Mouse (Mus musculus) thymus, postnatal 0 days (tissue): ENCODE data around the gene Prn. TPM values are rescaled to one million over a fixed set of nuclear protein-coding genes. Genes with fewer than 3 reads are reported as not detected.

ENCODE experiments used
- DNase-seq: peaks from one replicate; pipeline ENCODE4 v3.0.0-alpha.2; 2015; ENCODE audit warnings: low spot score
- polyA plus RNA-seq: library from polyadenylated mRNA; unstranded; fragments of >200 nt; fragmentation: Nextera tagmentation; extraction: Ambion mirVana; gene quantifications from 2 replicates; pipeline ENCODE4 v1.2.1, GENCODE M21; 2015

The Prn gene
- polyA plus RNA-seq, 1 experiment from 2014 or later, result not detected

DNA sequence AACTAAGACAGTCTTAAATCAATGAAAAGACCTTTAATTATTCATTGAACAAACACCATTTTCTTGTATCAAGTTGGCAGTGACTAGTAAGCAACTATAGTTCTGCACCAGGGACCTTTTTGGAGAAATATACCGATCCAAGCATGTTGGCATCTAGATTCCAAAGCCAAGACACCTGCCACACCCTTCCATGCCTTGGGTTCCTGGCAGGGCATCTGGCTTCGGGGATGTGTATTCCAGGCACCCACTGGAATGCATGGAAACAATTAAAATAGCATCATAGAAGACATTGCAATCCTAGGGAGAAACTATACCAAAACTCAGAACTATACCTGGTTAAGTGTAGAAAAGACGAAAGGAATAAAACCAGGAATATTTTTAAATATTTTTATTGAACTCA, 3.5 kb upstream of the Prn start:
- DNase-seq, result no peak

DNA sequence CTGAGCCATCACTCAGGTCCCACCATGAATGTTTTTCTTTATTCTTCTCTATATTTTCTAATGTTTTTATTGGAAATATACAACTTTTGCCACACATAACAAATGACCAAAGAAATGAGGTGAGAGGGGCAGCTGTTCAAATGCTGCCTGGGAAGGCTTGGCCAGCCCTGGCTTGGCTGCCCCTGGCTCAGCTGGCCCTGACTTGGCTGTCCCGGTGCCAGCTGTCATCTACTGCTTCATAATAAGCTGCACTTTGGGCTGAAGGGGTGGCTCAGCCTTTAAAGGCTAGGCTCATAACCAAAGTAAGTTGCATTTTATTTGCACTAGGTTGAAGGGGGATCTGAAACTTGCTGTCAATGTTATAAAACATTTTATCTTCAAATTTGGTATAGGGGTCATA, 2.9 kb upstream of the Prn start:
- no peak for DNase-seq

DNA sequence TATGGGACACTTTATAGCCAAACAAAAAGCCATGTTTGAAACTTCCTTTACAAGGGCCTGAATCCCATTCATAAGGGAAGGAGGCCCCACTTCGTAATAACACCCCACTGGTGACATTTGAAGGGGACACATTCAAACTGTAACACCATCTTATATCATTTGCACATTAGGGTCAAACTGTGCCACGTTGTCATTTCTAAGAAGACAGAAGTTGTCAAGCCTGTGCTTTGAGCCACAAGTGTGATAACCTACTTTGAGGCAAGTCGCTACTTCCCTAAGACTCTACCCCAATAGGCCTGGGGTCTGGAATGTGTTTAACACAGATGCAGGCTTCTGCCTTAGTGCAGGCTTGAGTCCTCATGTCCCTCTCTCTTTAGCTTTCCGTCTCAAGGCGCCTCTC, 2.4 kb upstream of the Prn start:
- DNase-seq, result no peak

DNA sequence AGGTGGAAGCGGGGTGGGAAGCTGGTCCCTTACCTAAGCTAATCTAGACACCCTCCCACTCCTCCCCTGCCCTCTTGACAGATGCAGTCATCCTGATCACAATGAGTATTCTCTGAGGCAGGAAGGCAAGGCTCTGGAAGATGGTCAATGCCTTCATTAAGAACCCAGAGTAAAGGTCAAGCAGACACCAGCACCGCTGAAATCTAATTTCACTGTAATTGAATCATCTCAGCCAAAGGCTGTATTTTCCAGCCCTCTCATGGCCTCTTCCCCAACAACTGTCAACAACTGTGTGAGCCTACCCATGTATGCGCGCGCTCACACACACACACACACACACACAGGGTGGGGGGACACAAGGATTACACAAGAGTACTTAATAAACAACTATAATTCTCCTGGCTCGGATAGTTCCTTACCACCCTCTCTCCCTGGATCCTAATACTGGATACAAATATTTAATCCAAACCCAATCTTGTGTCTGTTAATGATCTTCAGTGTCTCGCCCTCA, 1.4 kb upstream of the Prn start:
- DNase-seq, result no peak

DNA sequence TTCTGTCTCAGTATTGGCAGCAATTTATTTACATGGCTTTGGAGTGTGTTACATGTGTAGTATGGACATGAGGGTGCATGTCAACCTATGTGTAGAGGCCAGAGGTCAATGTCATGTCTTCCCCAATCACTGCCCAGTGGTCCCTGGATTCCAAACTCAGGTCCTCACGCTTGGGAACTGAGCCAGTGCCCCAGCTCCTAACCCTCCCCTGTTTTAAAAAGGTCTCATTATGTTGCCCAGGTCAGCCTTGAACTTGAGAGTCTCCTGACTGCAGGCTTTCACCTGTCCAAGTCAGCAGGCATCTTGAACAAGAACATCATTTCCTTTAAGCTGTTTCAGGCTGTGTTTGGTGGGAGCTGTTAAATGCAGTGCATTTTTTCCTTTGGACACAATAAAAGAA, 851 bp upstream of the Prn start:
- DNase-seq, result no peak

DNA sequence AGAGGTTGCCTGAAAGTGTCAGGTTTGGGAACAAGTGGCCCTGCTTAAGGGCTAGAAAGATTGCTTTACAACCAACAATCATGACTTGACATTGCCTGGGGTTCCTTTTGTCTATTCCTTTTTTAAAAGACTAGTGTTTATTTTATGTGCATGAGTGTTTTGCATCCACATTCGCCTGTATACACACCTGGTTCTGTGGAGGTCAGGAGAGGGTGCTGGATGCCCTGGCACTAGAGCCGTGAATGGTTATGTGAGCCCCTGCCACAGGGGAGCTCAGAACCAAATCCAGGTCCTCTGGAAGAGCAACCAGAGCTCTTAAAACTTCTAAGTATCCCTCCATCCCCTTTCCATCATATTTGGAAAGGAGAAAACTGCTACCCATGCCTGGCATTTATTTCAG, 1.1 kb downstream of the Prn start:
- DNase-seq, result no peak

DNA sequence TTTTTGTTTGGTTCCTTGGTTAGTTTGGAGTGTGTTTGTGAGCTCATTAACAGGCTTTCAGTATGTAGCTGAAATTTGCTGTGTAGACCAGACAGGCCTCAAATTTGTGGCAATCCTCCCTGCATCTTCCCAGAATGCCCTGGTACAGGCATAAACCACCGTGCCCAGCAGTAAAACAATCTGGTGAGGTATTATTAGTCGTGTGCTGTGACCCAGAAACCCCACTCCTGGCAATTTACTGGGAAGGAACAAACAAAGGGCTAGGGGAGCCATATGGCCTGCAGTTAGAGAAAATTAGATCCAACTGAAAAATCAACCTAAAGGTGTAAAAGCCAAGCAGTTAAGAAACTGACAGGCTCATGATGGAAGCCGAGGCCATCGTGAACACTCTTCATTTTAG, 1.6 kb downstream of the Prn start:
- no peak for DNase-seq

DNA sequence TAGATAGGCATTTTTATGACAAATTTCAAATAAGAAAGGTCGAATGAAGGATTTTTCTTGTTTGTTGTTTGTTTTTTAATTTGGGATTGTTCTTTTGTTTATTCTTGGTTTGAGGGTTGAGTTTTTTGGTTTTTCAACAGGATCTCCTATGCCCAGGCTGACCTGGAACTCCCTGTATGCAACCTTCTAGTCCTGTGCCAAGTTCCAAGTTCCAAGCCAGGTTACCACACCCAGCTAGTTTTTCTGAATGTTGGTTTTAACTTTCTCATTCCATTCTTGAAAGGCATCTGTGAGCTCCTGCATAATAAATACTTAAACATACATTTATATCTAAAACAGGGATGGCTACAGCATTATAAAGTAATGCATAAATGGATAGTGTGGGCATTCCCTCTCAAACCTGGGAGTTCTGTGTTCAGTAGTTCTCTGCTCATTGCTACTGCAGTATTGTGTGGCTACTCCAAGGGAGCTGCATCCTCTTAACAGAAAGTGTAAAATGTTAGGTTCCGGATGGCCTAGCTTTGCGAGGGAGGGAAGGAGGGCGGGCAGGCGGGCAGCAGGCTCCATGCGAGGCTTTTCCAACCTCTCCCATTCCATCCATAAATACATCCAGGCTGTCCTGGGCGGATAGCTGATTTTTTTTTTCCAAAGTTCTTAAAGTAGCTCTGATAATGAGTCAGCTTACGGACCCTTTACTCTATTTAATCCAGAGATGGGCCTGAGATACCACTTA, 2.9 kb downstream of the Prn start:
- DNase-seq, result no peak

DNA sequence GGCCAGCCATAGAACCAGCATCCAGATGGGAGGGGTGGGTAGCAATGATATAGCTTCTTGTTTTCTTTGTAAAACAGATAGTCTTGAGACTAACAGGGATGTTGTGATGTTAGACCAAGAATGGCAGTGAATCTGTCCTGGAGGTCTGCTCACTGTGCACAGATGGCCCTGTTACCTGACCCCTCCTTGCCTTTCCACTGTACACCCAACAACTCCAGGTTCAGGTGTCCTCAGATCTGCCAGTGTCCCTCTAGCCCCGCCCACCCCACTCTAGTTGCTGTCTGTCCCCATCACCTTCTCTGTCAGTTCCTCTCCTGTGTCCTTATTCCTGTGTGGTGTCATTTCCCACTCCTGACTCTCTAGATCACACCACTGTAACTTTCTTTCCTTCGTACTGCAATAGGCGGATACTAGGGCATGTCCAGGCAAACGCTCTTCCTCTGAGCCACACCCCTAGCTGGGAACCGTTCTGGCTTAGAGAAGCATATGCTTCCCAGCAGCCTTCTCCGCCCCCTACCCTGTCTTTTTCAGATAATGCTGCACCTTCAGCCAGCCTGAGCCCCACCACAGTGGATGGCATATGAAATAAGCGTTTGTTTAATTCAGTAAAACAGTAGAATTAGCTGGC, 22.6 kb downstream of the Prn start:
- DNase-seq, result no peak

DNA sequence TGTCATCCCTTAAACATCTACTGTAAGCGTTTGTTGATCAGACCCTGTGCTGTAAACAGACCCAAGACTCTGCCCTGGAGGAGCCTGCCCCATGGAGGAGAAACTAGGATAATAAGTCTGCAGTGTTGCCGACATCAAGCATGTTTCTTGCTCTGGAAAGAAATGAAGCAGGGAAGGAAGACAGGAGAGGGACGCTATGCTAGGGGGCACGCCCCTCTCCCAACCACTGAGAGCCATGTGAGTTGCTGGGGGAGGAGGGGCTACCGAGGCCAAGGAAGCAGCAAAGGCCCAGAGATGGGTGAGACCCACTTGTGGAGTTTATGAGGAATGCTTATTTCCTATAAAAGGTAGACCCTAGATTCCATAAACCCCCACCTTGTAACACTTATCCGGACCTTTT, 23.3 kb downstream of the Prn start:
- no peak for DNase-seq

DNA sequence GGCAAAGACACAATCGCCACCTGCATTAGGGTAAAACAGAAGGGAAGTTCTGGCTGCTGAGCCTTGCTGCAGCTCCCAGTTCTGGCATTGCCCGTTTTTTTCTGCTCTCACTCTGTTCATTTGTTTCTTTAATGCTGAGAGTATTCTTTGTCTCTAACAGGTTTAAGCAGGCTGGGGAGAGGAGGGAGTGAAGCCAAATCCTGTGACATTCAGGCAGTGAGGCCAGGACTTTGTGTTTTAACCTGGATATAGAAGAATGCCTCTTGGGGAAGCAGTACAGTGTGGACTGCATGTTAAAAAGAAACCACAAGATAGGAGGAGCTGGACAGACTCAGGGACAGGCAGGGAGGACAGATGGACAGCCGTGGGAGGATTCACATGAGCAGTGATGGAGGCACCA, 23.8 kb downstream of the Prn start:
- no peak for DNase-seq

DNA sequence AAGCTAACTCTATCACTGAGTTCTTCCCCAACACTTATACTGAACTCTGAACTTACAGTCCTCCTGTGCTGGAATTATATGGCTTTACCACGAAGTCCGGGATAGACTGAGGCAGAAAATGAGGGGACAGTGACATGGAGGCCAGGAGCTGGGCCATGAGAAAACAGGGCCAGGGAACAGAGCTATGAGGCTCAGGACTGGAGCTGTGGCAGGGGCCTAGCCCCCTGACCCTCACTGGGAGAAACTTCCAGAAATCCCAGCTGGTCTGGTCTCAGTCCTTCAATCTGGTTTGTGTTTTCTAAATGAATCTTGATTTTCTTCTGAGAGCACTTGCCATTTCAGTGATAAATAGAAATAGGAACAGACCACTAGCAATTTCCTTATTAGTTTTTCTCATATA, 24.5 kb downstream of the Prn start:
- DNase-seq, result no peak

DNA sequence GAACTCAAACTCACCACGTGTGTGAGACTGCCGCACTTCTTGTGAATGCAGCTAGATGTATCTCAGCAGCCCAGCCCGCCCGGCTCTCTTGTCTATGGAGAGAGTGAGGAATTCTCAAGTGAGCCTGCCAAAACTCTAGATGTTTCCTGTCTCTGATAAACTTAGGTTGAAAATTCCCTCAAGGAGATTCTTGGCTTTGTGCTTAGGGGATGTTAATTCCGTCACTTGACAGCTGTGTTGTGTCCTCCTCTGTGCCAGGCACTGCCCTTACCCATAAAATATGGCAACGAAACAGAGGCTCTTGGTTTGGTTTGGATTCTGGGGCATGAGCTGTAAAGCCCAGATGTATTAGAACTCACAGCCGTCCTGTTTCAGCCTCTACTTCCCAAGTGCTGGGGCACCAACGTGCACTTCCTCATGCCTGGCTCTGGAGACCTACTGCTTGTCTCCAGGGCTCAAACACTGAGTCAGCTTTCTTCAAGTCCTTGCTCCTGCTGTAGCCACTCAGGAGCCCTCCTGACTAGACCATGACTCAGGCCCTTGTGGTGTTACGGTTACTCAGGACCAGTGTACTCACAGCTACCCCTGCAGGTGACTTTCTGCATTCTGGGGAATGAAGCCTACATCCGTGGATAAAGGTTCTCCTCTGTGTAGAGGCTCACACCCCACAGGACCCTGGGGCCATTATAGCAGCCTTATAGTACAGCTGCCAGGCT, 25.8 kb downstream of the Prn start:
- DNase-seq, result peak; percentile 65

DNA sequence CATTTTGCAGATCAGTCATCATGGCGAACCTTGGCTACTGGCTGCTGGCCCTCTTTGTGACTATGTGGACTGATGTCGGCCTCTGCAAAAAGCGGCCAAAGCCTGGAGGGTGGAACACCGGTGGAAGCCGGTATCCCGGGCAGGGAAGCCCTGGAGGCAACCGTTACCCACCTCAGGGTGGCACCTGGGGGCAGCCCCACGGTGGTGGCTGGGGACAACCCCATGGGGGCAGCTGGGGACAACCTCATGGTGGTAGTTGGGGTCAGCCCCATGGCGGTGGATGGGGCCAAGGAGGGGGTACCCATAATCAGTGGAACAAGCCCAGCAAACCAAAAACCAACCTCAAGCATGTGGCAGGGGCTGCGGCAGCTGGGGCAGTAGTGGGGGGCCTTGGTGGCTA, 26.7 kb downstream of the Prn start:
- DNase-seq, result no peak

DNA sequence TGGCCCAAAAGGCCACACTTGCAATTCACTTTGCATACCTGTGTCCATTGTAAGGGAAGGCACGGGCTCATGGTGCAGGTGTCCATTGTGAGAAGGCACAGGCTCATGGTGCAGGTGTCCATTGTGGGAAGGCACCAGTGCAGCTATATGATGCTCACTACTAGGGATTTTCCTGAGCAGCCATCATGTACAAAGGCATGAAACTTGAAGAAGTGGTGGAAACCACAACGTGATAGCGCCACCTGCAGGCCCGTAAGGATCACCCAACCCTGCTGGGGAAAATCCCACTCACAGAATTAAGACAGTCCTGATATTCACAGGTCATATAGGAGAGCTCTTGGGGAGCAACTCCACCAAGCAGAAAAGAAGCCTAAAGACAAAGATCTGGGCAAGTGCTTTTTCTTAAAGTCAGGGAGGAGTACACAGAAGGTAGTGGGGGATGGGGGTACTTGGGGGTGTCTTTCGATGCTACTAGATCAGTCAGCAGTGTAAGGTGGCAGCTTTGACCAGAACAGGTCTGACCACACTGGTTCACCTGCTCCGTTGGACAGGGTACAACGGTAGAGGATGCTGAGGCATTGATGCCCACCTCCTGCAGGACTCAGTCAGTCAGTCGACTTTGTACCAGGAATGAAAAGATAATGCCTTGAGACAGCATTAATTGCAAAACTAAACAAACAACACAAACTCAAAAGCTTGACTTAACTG, 29.8 kb downstream of the Prn start:
- DNase-seq, result peak; percentile 77

DNA sequence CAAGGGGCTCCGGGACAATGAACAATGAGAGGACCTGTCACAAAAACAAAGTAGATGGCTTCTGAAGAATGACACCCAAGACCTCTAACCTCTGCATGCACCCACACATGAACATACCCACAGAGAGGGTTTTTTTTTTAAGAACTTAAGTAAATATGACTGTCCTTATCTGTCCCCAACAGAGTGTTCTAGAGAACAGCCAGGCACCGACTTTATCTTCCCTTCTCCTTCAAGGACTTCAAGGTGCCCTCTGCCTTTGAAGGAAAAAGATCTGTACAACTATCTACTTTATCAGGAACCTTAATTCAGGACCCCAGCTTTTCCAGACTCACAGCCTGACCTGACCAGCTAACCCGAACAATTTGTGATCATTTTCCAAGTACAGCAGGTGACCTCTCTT, 30.7 kb downstream of the Prn start:
- DNase-seq, result no peak

DNA sequence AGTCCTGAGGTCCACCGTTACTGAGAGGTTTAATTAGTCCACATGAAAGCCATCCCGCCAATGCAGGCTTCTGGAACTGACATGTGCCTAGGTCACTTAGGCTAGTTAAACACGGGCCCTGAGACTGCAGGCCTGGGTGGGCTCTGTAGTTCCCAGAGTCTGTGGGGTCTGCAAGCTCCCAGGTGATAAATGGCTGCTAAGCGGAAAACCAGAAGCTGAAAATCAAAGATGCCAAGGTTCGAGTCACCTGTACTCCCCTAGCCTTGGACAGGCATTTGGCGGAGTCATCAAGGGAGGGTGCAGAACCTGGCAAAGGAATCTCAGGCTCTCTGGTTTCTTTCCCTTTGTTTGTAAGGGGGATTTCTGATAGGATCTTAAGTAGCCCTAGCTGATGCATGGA, 31.7 kb downstream of the Prn start:
- DNase-seq, result no peak

DNA sequence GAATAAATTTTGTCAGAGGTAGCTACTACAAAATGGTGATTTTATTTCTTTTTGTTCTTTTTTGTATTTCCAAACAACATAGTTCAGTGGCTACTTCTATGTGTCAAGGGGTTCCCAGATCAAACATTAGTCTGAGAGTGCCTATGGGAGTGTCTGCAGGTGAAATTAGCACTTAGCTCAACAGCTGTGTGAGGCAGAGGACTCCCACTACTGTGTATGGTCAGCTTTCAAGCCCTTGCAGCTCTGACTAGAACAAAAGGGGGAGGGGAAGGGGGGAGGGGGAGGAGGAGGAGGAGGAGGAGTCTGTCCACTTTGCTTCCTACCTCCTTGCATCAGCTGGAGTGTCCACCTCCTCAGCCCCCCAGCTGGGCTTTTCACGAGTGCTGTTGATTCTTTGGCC, 34.6 kb downstream of the Prn start:
- no peak for DNase-seq

DNA sequence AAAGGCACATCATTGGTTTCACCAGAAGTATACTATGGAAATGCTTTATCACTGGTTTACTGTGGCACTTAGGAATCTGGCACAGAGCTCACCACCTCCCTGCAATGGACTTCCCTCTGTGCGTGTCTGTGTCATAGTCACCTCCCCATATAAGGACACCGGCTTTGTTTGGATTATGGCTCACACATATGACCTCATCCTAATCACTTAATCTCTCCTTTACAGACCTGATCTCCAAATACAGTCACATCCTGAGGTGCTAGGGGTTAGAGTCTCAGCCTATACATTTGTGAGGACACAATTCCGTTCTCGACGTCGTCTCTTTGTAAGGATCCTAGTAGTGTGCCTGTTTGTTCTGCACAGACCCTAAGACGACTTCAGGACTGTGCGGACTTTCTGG, 35.5 kb downstream of the Prn start:
- no peak for DNase-seq

DNA sequence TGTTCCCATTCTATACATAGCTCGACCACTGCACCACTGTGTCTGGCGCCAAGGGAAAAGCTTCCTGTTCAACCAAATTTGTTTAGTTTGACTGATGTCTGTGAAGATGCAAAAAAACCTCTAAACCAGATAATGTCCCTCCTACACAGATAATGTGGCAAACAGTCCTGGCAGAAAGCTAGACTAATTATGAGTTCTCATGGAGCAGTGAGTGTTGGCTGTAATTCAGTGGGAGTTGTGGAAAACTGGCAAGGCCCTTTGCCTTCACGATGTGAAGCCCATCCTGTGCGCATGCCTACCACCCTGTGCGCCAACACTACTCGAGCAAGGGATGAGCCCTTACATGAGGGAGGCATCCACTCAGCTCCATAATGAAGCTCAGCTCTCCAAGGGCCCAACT, 36.0 kb downstream of the Prn start:
- DNase-seq, result no peak

DNA sequence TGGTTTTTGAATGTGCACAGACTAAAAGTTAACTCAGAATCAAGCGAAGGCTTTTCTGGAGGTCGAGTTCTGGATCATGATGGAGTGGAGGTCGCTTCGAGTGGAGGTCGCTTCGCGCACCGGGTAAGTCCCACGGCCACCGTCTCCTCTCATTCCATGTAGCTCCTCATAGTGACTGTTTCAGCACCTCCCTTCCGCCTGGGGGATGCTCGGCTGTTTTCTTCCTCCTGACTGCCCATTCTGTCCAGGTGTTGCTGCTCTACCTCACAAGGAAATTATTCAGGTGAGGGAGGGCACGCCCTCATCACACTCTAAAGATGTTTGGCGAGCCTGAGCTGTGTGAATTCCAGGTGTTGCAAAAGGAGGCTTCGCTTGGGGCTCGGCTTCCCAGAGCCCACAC, 36.6 kb downstream of the Prn start:
- no peak for DNase-seq

DNA sequence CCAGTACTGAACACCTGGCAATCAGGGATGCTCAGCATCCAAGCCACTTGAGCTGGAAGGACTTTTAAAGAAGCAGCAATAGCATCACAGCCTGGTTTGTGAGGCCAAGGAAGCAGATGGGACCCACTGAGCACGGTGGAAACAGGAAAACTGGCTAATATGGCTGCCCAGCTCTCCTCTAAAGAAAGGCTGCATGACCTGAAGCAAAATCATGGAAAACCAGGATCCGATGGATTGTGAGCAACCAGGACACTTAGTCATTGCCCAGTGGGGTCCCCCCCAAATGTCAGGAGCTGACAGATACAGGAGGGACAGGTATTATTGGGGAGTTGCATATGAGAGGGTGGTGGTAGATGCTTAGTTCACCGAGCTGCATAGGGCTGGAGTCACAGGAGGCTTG, 38.4 kb downstream of the Prn start:
- DNase-seq, result no peak
